Mouse (Mus musculus): ENCODE measurements around the gene Cbx4.
"Not testable (repeated sequence)": the region's sequence is repeated elsewhere in the genome, so short reads cannot be mapped to it uniquely, and the experiment has no call there.

The Cbx4 gene

DNA sequence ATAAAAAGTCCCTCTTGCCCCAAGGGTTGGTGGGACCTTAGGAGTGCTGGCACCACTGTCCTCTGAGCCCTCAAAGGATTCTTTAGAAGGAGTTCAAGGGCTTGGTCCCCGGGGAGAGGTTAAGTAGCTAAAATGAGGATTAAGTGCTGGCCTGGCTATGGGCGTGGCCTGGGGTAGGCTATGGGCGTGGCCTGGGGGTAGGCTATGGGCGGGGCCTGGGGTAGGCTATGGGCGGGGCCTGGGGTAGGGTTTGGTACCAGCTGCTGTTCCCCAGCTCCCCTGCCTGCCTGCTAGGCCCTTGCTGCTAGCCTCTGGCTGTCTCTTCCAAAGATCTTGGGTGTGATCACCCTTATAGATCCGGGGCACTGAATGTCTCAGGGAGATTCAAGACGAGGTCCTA, 25.3 kb upstream of the Cbx4 start:
- DNase-seq (ENCODE audit: low read depth, low spot score), result no peak

DNA sequence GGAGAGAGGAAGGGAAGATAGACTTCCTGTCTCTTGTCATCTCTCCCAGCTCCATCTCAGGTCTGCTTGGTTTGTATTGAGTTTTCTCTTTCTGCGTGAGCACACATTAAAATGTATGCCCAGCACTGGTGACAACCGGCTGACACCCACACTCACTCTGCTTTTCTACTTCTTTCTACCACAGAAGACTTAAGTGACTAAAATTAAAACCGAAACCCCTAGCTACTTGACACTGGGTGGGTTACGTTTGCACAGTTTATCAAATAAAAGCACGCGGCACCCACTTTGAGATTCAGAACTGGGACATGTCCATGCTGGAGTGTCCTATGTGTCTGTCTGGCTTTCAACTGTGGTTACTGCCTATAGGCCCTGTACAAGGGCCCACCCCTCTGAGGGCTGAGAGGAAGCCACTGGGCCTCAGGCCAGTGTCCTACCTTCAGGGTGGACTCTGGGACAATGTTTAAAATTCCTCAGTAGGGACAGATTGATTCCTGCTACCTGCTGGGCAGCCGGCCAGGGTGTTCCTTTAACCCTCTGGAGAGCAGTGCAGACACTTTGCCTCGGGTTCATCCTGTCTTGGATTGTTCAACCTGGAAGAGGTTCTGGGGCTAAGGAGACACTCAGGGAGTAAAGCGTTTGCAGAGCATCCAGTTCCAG, 23.5 kb upstream of the Cbx4 start:
- DNase-seq (ENCODE audit: low read depth, low spot score), result no peak

DNA sequence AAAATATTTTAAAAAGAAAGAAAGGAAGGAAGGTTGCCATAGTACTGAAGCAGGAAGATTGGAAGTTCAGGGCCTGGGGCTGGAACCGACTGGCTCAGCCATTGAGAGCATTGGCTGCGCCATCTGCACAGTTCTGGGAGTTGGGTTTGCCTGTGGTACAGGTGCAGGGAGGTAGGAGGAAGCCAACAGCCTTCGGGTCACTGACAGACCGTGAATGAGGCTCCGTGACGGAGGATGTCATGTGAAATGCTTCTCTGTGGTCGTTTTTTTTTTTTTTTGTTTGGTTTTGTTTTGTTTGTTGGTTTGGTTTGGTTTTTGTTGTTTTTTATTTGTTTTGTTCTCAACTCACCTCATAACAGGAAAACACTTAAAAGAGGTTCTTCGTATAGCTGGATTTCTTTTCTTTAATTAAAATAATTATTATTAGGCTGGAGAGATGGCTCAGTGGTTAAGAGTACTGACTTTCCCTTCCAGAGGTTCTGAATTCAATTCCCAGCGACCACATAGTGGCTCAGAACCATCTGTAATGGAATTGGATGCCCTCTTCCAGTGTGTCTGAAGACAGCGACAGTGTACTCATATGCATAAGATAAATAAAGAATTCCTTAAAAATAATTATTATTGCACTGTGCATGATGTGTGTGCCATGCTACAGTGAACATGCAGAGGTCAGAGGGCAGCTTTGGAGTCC, 22.7 kb upstream of the Cbx4 start:
- no peak for DNase-seq (ENCODE audit: low read depth, low spot score)

DNA sequence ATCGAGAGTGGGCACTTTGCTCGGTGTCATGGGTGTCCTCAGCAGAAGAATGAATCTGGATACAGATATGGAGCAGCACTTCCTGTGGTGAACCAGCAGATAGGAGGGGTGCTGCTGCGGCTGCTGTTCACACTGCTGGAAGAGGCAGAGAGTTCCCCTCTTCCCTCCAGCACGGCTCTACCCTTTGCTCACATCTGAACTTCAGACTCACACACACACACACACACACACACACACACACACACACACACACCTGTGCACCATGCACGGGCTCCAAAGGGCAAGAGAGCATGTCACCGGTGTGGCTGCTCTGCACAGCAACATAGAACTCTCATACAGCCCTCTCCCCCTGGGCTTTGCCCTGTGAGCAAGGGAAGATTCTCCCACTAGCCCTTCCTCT, 20.3 kb upstream of the Cbx4 start:
- DNase-seq (ENCODE audit: low read depth, low spot score), result no peak

DNA sequence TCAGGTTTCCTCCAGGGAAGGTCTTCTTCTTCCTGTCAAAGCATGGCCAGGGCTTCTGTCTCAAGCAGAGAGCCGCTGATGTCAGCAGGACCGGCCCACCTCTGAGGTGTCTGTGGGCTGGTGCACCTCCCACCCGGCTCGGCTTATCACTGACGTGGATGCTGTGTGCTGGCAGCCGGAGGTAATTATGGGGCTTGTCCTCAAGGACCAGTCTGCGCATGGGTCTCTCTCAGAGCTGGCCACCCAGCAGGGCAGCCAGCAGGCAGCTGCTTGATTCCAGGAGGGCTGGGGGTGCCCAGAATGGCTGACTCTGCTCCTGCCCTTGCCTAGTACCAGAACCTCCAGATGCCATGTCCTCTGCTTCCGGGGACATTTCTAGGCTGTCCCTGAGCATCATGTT, 19.7 kb upstream of the Cbx4 start:
- no peak for DNase-seq (ENCODE audit: low read depth, low spot score)

DNA sequence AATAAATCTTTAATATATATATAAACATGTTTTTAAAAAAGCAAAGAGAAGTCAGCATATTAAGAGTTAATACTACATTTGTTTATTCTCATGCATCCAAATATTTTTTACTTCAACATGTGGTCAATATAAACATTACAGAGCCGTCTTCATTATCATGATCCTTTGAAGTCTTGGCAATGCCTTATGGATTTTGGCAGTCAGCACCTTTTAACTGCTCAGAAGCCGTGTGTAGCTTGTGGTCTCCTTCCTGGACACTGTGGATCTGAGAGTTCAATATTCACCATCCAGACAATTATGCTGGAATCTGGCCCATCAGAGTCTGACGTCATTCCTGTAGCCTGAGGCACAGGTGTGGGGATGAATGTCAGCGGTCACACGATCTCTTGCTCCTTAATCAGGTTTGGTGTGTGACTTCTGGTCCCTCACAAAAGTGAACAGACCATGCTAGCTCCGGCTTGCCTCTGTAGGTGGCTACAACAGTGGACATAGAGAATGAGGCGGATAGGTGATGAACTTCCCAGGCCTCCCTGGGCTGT, 19.1 kb upstream of the Cbx4 start:
- DNase-seq (ENCODE audit: low read depth, low spot score), result no peak

DNA sequence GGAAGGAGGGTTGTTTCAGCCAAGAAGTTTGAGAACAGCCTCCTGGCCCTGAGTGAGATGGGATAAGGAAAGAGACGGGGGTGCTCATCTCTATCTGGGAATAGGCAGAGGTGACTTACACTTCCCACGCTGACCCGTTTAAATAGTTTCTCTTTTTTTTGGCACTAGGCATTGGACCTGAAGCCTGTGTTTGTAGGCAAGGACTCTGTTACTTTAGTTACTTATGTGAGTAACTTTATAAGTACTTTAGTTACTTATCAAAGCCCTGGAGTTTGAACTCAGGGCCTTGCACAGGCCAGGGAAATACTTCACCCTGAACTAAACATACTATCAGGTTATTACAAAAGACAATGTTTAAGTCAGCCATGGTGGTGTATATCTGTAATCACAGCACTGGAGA, 18.0 kb upstream of the Cbx4 start:
- DNase-seq (ENCODE audit: low read depth, low spot score), result no peak

DNA sequence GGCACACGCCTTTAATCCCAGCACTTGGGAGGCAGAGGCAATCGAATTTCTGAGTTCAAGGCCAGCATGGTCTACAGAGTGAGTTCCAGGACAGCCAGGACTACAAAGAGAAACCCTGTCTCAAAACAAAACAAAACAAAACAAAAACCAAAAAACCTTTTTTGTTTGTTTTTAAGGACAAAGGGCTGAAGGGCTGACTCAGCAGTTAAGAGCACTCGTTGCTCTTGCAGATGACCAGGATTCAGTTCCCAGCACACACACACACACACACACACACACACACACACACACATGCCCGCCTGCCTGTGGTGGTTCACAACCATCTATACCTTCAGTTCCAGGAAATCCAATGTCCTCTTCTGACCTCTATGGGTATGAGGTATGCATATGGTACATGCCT, 14.3 kb upstream of the Cbx4 start:
- not testable (repeated sequence) for DNase-seq (ENCODE audit: low read depth, low spot score)

DNA sequence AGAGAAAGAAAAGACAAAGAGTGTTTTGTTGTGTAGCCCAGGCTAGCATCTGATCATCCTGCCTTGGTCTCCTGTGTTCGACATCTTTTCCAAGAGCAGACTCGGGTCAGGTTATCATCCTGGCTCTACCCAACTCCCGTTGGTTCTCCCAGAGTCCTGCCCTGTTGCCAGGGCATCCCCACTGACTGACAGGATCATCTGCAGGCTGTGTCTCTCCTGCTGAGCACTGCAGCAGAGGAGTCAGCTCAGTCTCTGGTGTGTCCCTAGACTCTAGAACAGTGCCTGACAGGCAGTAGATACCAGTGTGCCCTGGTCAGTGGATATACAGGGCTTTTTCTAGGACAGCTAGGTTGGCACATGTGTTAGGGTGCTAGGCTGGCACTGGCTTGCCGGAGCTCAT, 12.2 kb upstream of the Cbx4 start:
- DNase-seq (ENCODE audit: low read depth, low spot score), result no peak

DNA sequence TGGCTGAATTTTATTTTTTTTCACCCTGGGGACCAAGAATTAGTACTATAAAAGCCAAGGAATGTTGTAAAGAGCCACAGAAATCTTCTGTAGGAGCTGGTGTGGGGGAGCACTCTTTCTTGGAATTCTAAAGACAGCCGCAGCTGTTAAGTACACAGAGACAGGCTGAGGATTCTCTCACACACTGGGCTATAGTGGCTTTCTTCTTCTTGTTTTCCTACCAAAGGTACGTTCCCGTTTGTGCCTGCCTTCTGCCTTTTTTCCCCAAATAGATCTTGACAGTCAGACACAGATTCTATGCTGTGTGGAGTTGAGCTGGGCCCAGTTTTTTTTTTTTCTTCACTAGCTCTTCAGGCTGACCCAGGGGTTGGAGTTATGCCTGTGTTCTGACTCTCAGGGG, 9.4 kb upstream of the Cbx4 start:
- DNase-seq (ENCODE audit: low read depth, low spot score), result no peak

DNA sequence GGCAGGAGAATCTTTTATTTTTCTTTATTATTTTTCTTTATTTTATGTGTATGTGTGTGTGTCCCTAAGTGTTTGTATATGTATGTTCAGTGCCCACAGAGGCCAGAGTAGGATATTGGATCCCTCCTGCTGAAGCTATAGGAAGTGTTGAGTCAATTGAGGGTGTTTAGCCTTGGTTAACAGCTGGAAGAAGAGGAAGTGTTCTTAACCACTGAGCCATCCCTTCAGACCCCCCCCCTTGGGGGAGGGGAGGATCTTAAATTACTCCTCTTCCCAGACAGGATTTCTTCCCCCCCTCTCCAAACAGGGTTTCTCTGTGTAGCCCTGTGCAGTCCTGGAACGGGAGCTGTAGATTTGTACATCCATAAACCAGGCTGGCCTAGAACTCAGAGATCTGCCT, 7.3 kb upstream of the Cbx4 start:
- DNase-seq (ENCODE audit: low read depth, low spot score), result no peak

DNA sequence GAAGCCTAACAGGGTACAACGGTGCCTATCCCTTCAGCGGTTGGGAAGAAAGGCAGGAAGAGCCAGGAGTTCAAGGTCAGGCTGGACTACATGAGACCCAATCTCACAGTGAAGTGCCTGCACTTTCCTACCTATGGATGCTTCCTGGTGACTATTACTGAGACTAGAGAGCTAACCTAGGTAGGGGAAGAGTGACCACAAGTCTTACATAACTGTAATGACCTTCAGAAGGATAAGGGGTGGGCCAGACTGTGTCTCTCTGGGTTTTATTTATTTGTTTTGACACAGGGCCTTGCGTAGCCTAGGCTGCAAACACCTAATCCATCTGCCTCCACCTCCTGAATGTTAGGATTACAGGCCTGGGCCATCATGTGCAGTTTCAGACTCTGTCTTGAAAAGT, 6.3 kb upstream of the Cbx4 start:
- DNase-seq (ENCODE audit: low read depth, low spot score), result no peak

DNA sequence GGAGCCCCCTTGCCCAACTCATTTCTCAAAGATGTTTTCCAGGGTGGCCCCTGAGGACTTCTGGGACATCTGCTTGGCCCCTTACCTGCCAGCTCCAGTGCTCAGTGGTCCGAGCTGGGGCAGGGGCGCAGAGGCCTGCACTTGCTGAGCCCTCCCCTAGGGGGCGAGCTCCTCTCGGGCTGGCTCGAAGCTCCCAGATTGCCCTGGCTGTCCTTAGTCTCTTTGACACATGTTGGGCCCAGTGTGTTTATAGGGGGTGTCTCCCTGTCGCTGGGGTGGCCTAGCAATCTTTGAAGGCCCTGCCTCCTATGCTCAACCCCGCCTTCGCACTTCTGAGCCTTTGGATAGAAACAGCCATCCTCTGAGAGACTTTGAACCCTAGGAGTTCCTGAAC, 5.6 kb upstream of the Cbx4 start:
- DNase-seq (ENCODE audit: low read depth, low spot score), result no peak

DNA sequence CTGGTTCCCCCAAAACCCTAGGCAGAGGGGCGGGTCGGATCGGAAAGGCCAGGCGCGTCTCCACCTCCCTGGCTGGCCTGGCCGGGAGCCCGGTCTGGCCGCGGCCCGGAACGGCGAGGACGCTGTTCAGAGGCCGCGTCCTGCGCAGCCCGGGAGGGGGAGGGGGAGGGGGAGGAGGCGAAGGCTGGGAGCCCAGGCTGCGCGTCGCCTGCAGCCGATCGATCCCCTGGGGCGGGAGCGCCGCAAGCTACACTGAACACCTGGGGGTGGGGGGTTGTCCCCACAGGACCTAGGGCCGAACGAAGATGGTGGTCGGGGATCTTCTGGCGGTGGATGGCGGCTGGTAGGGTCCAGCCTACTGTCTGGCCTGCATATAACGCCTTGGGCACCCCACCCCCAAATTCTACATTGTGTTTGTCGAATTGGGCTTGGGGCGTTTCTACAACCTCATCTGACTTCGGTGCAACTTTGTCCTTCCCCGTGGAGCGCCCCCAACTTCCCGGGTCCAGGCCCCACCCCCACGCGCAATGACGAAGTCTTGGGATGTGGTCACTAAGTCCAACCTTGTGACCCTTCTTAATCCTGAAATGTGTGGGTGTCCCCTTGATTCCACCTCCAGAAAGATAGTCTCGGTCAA, 5.1 kb upstream of the Cbx4 start:
- no peak for DNase-seq (ENCODE audit: low read depth, low spot score)

DNA sequence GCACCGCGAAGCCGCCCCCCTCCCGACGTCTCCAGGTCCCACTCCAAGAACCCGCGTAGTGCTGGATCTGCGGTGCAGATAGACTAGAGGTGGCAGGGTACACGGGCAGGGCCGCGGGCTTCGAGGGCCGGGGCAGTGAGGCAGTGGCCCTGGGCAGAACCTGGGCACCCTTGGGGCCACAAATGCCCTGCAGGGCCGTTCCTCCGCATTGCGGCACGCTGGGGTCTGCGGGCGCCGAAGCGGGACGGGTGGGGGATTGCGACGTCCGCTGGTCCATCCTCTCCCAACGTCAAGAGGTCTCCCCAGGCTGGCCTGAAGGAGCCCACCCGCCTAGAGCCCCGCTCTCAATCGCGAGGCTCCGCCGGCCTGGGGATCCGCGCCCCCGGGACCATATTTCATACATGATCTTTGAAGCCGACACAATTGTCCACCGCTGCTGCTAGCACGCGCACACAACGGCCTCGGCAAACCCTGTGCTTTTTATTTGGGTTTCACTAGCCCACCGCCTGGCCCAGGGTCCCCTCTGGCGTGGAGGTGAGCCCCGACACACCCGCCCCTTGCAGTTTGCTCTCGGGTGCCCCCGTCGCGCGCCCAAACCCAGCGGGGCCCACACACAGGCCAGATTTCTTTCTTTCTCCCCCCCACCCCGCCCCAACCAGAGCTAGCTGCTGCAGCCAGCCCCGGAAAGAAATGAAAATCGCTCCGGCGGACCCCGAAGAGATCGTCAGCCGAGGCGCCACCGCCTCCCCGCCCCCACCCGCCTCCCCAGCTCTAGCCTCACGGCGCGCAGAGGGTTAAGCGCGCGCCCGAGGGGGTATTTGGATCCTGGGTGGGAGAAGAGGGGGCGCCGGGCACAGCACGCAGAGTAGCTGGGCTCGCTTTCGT, 4.3 kb upstream of the Cbx4 start:
- no peak for DNase-seq (ENCODE audit: low read depth, low spot score)

DNA sequence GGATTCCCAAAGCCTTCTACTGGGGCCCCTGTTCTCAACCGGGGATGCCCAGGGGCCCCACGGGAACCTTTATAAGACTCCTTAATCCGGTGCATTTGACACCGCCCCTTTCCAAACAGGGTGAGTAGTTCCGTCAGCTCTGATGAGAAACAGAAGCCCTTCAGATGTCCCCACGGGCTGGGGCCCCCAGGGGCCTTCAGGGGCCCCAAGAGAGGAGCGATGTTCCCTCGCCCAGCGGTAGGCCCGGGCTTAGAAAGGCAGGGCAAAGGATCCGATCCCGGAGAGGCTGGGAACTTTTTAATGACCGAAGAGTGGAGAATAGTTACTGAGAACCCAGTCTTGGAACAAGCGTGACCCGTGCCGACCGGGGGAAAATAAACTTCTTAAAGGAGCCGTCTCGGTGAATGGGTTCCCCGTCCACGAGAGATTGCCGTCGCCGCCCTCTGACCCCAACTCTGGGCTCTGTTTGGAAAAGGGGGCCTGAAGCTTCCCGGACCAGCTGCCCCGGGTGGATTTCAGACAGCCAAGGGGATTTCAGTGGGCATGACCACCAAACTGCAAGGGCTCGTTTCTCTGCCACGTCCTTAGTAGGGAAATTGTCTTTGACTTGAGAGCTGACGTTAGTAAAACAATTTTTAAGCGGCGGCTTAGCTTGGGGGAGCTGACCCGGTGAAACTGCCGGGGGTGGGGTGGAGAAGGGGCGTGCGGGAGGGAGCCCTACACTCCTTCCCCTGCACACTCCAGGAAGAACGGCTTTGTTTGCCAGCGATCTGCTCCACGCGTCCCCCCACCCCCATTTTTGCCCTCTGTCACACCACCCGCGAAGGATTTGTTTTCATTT, 3.4 kb upstream of the Cbx4 start:
- no peak for DNase-seq (ENCODE audit: low read depth, low spot score)

DNA sequence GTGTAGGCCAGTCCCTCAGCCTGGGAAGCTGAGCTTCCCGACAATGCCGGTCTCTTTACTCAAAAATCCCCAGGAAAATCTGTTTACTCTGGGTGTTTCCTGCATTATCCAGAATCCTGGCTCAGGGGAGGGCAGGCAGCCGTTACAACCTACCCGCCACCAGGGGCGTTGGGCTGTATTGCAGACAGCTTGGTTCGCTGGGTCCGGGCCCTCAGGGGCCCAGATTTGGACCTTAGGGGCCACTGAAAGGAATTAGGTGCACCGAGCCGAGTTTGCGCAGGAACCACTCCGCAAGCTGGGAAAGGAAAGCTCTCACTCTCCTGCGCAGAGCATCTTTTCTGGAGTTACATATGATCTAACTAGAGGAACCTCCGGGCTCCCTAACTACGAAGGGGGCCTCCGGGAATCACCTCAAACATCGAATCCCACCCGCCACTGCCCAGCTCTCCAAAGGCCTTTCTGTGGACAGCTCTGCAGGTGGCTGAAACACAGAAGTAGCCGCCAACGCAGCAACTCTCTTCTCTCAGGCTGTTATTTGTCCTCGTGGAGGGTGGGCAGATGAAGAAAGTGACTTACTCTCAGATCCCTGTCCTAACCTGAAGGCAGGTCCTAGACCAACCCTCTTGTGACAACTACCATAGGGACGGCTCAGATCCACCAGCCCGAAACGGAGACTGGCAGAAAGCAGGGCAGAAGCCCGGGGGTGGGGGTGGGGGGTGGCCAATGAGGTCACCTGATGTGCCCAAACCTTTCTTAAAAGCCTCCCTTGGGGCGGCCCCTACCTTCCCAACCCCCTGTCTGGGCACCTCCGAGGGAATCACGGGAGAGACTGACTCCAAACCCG, 2.6 kb upstream of the Cbx4 start:
- DNase-seq (ENCODE audit: low read depth, low spot score), result no peak

DNA sequence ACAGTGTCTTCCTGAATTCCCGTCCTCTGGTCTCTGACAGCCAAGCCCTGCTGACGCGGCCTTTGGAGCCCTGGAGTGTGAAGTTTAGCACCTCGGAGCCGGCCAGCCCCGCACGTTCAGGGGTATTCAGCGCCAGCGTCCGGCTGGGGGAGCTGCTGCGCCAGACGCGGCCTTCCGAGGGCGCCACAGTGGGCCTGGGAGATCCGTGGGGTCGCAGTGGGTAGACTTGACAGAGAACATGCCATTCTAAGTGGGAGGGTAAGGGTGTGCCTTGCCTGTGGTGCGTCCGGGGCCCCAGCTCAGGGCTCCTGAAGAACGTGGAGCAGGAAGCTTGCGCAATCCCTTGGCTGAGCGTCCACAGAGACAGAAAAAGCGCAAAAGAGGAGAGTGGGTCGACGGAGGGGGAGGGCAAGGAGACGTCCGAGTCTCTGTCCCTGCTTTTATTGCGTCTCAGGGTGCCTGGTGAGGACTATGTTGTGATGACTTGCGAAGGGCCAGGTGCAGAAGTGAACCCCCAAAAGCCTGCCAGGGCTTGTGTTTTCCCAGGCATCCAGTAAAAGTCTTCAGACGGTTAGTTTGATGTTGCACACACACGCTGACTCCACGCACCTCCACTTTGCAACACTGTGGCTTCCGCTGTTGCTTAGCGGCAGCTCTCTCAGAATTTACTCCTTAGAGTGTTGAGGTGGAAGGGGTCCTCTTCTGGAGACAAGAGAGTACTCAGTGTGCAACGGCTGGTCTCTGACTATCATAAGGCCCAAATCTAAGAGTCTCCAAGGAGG, 1.5 kb upstream of the Cbx4 start:
- no peak for DNase-seq (ENCODE audit: low read depth, low spot score)

DNA sequence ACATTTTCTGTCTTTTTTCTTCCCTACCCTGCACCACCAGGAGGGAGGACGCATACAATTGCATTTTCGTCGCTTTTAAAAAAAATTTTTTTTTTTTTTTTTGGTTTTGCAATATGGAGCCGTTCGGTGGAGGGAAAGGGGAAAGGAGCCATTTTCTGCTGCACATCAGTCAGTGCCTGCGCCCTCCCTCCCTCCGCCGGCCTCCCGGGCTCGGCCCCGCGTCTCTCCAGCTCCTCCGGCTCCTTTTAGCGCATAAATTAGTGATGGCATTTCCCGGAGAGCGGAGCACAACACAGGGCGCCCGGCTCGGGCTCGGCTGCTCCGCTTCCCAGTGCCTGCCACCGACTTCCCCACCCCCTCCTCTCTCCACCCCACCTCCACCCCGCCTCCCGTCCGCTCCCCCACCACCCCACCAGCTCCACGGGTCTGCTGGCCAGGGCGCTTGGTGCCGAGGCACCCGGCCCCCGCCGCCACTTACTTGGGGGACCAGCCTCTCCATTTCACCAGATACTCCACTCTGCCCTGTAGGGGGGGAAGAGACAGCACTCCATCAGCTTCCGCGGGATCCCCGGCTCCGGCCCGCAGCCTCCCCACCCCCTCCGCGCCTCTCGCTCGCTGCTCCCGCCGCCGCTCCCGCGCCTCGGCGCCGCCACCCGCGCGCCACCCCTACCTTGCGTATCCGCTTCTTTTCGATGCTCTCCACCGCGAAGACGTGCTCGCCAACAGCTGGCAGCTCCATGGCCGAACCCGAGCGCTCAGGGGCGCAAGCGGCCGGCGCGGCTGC, 550 bp downstream of the Cbx4 start:
- DNase-seq (ENCODE audit: low read depth, low spot score), result no peak

Data from c-Kit-negative CD71-positive TER-119-positive erythroid progenitor cells, embryonic 14.5 days (primary cell).